In the genomic region with DNA sequence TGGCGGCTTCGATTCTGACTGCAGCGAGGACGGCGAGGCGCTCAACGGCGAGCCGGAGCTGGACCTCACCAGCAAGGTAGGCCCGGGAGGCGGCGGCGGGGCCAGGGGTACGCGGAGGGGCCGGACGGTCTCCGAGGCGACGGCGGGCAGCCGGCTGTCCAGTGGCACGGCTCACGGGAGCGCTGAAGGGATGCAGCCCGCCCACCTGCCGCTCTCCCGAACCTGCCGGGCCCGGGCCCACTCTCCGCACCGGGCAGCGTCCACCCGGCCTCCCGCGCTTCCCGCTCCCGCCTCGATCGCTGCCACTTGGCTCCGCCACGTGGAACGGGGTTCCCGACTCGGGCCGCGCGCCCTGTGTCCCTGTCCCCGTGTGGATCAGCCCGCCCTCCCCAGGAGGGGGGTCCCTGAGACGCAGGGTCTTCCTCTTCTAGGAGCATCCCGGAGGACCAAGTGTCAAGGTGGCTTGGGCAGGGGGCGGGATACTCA, we compare ENCODE assay signal across 8 mouse cellular contexts. TPM values are rescaled to one million over a fixed set of nuclear protein-coding genes. Genes with fewer than 3 reads are reported as not detected.
DNase-seq lines count a peak whose midpoint lies in the region; ATAC-seq and TF ChIP-seq lines count a peak whose summit lies in the region.

No protein-coding gene starts in this region.

- H3K4me2 ChIP-seq in embryonic facial prominence, embryonic 15.5 days (replicated peaks) = peak overlapping the region; percentile 72
- H3K4me2 ChIP-seq in liver, postnatal 0 days (ENCODE audit: low read depth, low read length) = peak overlapping the region; percentile 99

- H3K27ac ChIP-seq in kidney, adult 2 months (ENCODE audit: insufficient read depth, low read depth, low read length) = no peak overlapping the region; the same call in 1 of the 2 replicates
- H3K27ac ChIP-seq in ES-E14 (ENCODE audit: insufficient read depth, low read depth, low read length, poor library complexity, severe bottlenecking) = 0 out of 2 replicates have a peak overlapping the region, but pooled peaks have one; percentile 1
- H3K27ac ChIP-seq in embryonic facial prominence, embryonic 15.5 days (replicated peaks) = peak overlapping the region; percentile 88
- peak overlapping the region; percentile 93 for H3K27ac ChIP-seq in hindbrain, embryonic 10.5 days
- peak overlapping the region; percentile 91 for H3K27ac ChIP-seq in liver, postnatal 0 days (ENCODE audit: low read depth)

- TF ChIP-seq EP300 in liver, postnatal 0 days (IDR thresholded peaks at IDR 0.05; ENCODE audit: low read depth) = no peak

- no peak for TF ChIP-seq CTCF in kidney, adult 2 months (conservative IDR thresholded peaks at IDR 0.05; ENCODE audit: insufficient read depth, insufficient read length, low read depth, low read length)
- TF ChIP-seq CTCF in liver, postnatal 0 days (IDR thresholded peaks at IDR 0.05; ENCODE audit: low read depth) = no peak

- peak overlapping the region; percentile 95 for H3K9ac ChIP-seq in ES-E14 (ENCODE audit: insufficient read depth, low read depth, low read length, poor library complexity, severe bottlenecking)
- peak overlapping the region; percentile 85 for H3K9ac ChIP-seq in embryonic facial prominence, embryonic 15.5 days
- H3K9ac ChIP-seq in liver, postnatal 0 days (replicated peaks) = peak overlapping the region; percentile 93

- TF ChIP-seq POLR2A in kidney, adult 2 months (IDR thresholded peaks at IDR 0.05; ENCODE audit: low read depth, low read length) = no peak

- no peaks in the 10 kb centered on the region for H3K9me3 ChIP-seq in ES-E14 (ENCODE audit: control insufficient read depth, insufficient read depth, low read depth, low read length)
- no peaks in the 10 kb centered on the region for H3K9me3 ChIP-seq in embryonic facial prominence, embryonic 15.5 days (replicated peaks)
- no peaks in the 10 kb centered on the region for H3K9me3 ChIP-seq in hindbrain, embryonic 10.5 days
- H3K9me3 ChIP-seq in liver, postnatal 0 days (ENCODE audit: low read length) = no peaks in the 10 kb centered on the region

- H3K27me3 ChIP-seq in kidney, adult 2 months (replicated peaks; ENCODE audit: control insufficient read depth, insufficient read depth, low read length) = no peaks in the 10 kb centered on the region
- no peaks in the 10 kb centered on the region for H3K27me3 ChIP-seq in embryonic facial prominence, embryonic 15.5 days
- H3K27me3 ChIP-seq in hindbrain, embryonic 10.5 days (ENCODE audit: insufficient read depth, poor library complexity, severe bottlenecking) = no peaks in the 10 kb centered on the region
- H3K27me3 ChIP-seq in liver, postnatal 0 days (ENCODE audit: insufficient read depth, low read length) = no peaks in the 10 kb centered on the region
- no peaks in the 10 kb centered on the region for H3K27me3 ChIP-seq in splenic B cell, adult 2 months (ENCODE audit: control insufficient read depth, insufficient read depth, low read length, poor library complexity, severe bottlenecking)

- WGBS in kidney, adult 2 months = 1% methylated on average over 52 of the region's 53 CpGs
- WGBS in embryonic facial prominence, embryonic 15.5 days = under 1% methylated on average over 53 of the region's 53 CpGs
- WGBS in hindbrain, embryonic 10.5 days = under 1% methylated on average over 53 of the region's 53 CpGs
- WGBS in liver, postnatal 0 days (ENCODE audit: insufficient replicate concordance) = under 1% methylated on average over 40 of the region's 53 CpGs

- no peak for DNase-seq in kidney, adult 2 months
- DNase-seq in kidney, postnatal 10 days = no peak
- no peak for DNase-seq in ES-E14 (ENCODE audit: low read depth, low spot score)
- no peak for DNase-seq in hindbrain, embryonic 10.5 days (ENCODE audit: low spot score)
- no peak for DNase-seq in liver, postnatal 0 days
- DNase-seq in splenic B cell, adult 2 months (ENCODE audit: low read depth, low spot score) = peak; percentile 32
- no peak for DNase-seq in frontal cortex, postnatal 36 days (ENCODE audit: low spot score in 2 of 2)

- H3K36me3 ChIP-seq in kidney, adult 2 months (ENCODE audit: control insufficient read depth, insufficient read depth, low read length) = no peaks in the 10 kb centered on the region
- peaks cover 6% of the 10 kb centered on the region; the same call in 1 of the 2 replicates for H3K36me3 ChIP-seq in ES-E14 (ENCODE audit: control insufficient read depth, insufficient read depth, low read length, poor library complexity, severe bottlenecking)
- H3K36me3 ChIP-seq in embryonic facial prominence, embryonic 15.5 days = peaks cover 10% of the 10 kb centered on the region
- H3K36me3 ChIP-seq in hindbrain, embryonic 10.5 days = peaks cover 23% of the 10 kb centered on the region
- peaks cover 11% of the 10 kb centered on the region; the same call in 1 of the 2 replicates for H3K36me3 ChIP-seq in liver, postnatal 0 days (replicated peaks; ENCODE audit: insufficient read depth, low read length)
- peaks cover 3% of the 10 kb centered on the region; the same call in 1 of the 2 replicates for H3K36me3 ChIP-seq in splenic B cell, adult 2 months (ENCODE audit: control insufficient read depth, insufficient read depth, low read length, poor library complexity, severe bottlenecking)

- peak overlapping the region; percentile 83 for H3K4me3 ChIP-seq in kidney, adult 2 months (ENCODE audit: insufficient read depth, low read depth, low read length)
- H3K4me3 ChIP-seq in ES-E14 (ENCODE audit: insufficient read depth in 1 of 2, low read depth in 1 of 2, low read length in 2 of 2, poor library complexity in 1 of 2, severe bottlenecking in 1 of 2) = peak overlapping the region; percentile 94 to 96
- H3K4me3 ChIP-seq in embryonic facial prominence, embryonic 15.5 days (replicated peaks) = peak overlapping the region; percentile 89
- peak overlapping the region; percentile 97 for H3K4me3 ChIP-seq in hindbrain, embryonic 10.5 days
- peak overlapping the region; percentile 93 for H3K4me3 ChIP-seq in liver, postnatal 0 days (ENCODE audit: low read depth, low read length)

- ATAC-seq in embryonic facial prominence, embryonic 15.5 days (ENCODE audit: insufficient number of reproducible peaks, low FRiP score, low TSS enrichment, low read depth) = no peak
- ATAC-seq in liver, postnatal 0 days = no peak

- in situ Hi-C loops in ES-E14 (cut with MboI; ENCODE audit: low sequenced_read_pairs in 2 of 2, unreplicated experiment in 2 of 2) = no loop called here

- H3K4me1 ChIP-seq in kidney, adult 2 months (ENCODE audit: control insufficient read depth, insufficient read depth, low read length) = peaks cover 25% of the 10 kb centered on the region
- peaks cover 2 to 7% of the 10 kb centered on the region in 2 experiments; a peak in 1 of 4 replicates for H3K4me1 ChIP-seq in ES-E14 (ENCODE audit: control insufficient read depth in 2 of 2, insufficient read depth in 2 of 2, low read length in 2 of 2, poor library complexity in 1 of 2)
- H3K4me1 ChIP-seq in embryonic facial prominence, embryonic 15.5 days = peaks cover 32% of the 10 kb centered on the region
- peaks cover 63% of the 10 kb centered on the region for H3K4me1 ChIP-seq in hindbrain, embryonic 10.5 days (replicated peaks)
- H3K4me1 ChIP-seq in liver, postnatal 0 days (ENCODE audit: insufficient read depth) = peaks cover 61% of the 10 kb centered on the region

TF ChIP-seq in ES-E14, 5 proteins besides CTCF, POLR2A, EP300 and RAD21:
- TF ChIP-seq ZNF384 (IDR thresholded peaks at IDR 0.05; ENCODE audit: low read depth, low read length) = no peak
- no peak for TF ChIP-seq MAFK (IDR thresholded peaks at IDR 0.05; ENCODE audit: insufficient read depth, low read depth, low read length)

RNA-seq across cellular contexts. Expression of a gene that starts 0.4 kb away (rescaled TPM):
- polyA plus RNA-seq in kidney, adult 2 months (2012; rRNA removed) = 29.9 and 35.3 TPM in 2 replicates
- 45.3 and 48.1 TPM in 2 replicates for total RNA-seq in ES-E14 (2012; rRNA removed)
- polyA plus RNA-seq in embryonic facial prominence, embryonic 15.5 days (2015; fragmentation: Nextera tagmentation; extraction: Ambion mirVana) = 36.4 and 39.1 TPM in 2 replicates
- 44.7 and 44.8 TPM in 2 replicates for polyA plus RNA-seq in hindbrain, embryonic 10.5 days (2016; fragmentation: Nextera tagmentation; extraction: Ambion mirVana)
- 14.8 and 16.8 TPM in 2 replicates for polyA plus RNA-seq in liver, postnatal 0 days (2015; fragmentation: Nextera tagmentation; extraction: Ambion mirVana)

RNA-seq across cellular contexts. Expression of a gene that starts 3.3 kb away (rescaled TPM):
- 19.5 and 19.9 TPM in 2 replicates for polyA plus RNA-seq in kidney, adult 2 months (2012; rRNA removed)
- 19.3 and 25.3 TPM in 2 replicates for total RNA-seq in ES-E14 (2012; rRNA removed)
- polyA plus RNA-seq in embryonic facial prominence, embryonic 15.5 days (2015; fragmentation: Nextera tagmentation; extraction: Ambion mirVana) = 27.0 and 28.0 TPM in 2 replicates
- polyA plus RNA-seq in hindbrain, embryonic 10.5 days (2016; fragmentation: Nextera tagmentation; extraction: Ambion mirVana) = 18.6 and 20.7 TPM in 2 replicates
- polyA plus RNA-seq in liver, postnatal 0 days (2015; fragmentation: Nextera tagmentation; extraction: Ambion mirVana) = 13.3 and 13.9 TPM in 2 replicates

RNA-seq across cellular contexts. Expression of a gene that starts 20.4 kb away (rescaled TPM):
- polyA plus RNA-seq in kidney, adult 2 months (2012; rRNA removed) = 38.2 and 52.5 TPM in 2 replicates
- total RNA-seq in ES-E14 (2012; rRNA removed) = 103 and 182 TPM in 2 replicates
- 207 and 210 TPM in 2 replicates for polyA plus RNA-seq in embryonic facial prominence, embryonic 15.5 days (2015; fragmentation: Nextera tagmentation; extraction: Ambion mirVana)
- 280 and 301 TPM in 2 replicates for polyA plus RNA-seq in hindbrain, embryonic 10.5 days (2016; fragmentation: Nextera tagmentation; extraction: Ambion mirVana)
- 123 and 126 TPM in 2 replicates for polyA plus RNA-seq in liver, postnatal 0 days (2015; fragmentation: Nextera tagmentation; extraction: Ambion mirVana)

RNA-seq across cellular contexts. Expression of a gene that starts 32.1 kb away (rescaled TPM):
- polyA plus RNA-seq in kidney, adult 2 months (2012; rRNA removed) = 12.0 and 15.1 TPM in 2 replicates
- 21.9 and 29.5 TPM in 2 replicates for total RNA-seq in ES-E14 (2012; rRNA removed)
- 67.3 and 78.6 TPM in 2 replicates for polyA plus RNA-seq in embryonic facial prominence, embryonic 15.5 days (2015; fragmentation: Nextera tagmentation; extraction: Ambion mirVana)
- 71.0 and 91.5 TPM in 2 replicates for polyA plus RNA-seq in hindbrain, embryonic 10.5 days (2016; fragmentation: Nextera tagmentation; extraction: Ambion mirVana)
- 8.5 and 8.8 TPM in 2 replicates for polyA plus RNA-seq in liver, postnatal 0 days (2015; fragmentation: Nextera tagmentation; extraction: Ambion mirVana)

RNA-seq across cellular contexts. Expression of a gene that starts 32.3 kb away (rescaled TPM):
- 1.3 and 1.5 TPM in 2 replicates for polyA plus RNA-seq in kidney, adult 2 months (2012; rRNA removed)
- 1.2 TPM in 2 replicates for total RNA-seq in ES-E14 (2012; rRNA removed)
- 1.8 and 1.9 TPM in 2 replicates for polyA plus RNA-seq in embryonic facial prominence, embryonic 15.5 days (2015; fragmentation: Nextera tagmentation; extraction: Ambion mirVana)
- 2.2 and 2.4 TPM in 2 replicates for polyA plus RNA-seq in hindbrain, embryonic 10.5 days (2016; fragmentation: Nextera tagmentation; extraction: Ambion mirVana)
- 0.13 and 0.18 TPM in 2 replicates for polyA plus RNA-seq in liver, postnatal 0 days (2015; fragmentation: Nextera tagmentation; extraction: Ambion mirVana)
